Mouse (Mus musculus) thymus, postnatal 14 days (tissue): ENCODE results near the gene Smyd5.
A peak's percentile ranks its signal among the peaks of the same experiment; 100 is the strongest.

Source experiments
- DNase-seq: peaks from one replicate; pipeline ENCODE4 v3.0.0; 2021

Smyd5 gene

GRCm38 (mm10) chr6:85431842-85432431 lies at the start of gene Smyd5:
Gene Smyd5 (plus strand): TSS chr6:85431989.
- DNase-seq: peak; percentile 90

DNA sequence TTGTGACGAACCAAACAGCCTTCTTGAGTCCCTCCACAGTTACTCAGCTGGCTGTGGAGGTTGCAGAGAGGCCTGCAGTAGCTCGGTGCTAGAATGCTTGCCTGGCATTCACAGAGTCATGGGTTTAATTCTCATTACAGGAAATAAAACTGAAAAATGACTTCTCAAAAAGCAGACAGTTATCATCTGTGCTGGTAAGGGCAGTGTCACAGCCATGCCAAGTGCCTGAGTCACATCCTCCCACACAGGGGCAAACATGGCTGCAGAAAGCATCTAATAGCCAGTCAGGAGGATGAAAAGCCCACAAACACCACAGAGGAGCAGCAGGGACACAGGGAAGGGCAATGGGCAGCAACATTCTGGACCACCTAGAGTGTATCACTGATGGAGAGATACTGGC lies 49.0 kb upstream of the Smyd5 start:
- DNase-seq: no peak

- no peak for DNase-seq
Observed at GRCm38 (mm10) chr6:85388608-85389007, 43.2 kb upstream of the Smyd5 start.

DNA sequence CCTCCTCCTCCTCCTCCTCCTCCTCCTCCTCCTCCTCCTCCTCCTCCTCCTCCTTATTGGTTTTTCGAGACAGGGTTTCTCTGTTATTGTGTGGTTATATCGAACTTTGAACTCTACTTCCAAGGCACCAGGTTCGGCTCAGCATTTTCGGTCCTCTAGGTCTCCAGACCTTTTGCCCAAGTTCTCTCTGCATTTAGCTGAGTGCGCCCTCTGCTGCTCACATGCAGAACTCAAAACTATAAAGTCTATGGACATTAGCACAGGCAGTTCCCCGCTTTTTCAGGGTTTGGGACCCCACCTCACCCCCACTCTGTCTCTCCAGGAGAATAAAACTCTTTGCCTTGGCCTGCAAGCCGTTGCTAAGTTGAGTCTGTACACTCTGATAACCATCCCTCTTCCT lies 40.0 kb upstream of the Smyd5 start:
- peak; percentile 65 for DNase-seq

GRCm38 (mm10) chr6:85395360-85395759 lies 36.4 kb upstream of the Smyd5 start:
- no peak for DNase-seq

DNA sequence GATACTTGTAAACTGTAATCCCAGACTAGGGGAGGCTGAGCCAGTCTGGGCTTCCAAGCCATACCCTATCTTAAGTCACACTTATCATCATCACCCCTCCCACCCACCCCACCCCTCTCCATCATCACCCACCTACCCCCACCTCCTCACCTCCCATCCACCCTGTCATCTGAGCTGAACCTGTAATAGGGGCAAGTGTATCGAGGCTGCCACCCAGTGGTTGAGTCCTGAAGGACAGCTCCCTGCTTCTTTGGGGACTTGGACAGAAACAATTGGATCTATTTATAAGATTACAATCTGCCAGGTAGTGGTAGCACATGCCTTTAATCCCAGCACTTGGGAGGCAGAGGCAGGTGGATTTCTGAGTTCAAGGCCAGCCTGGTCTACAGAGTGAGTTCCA lies 34.6 kb upstream of the Smyd5 start:
- peak; percentile 48 for DNase-seq

GRCm38 (mm10) chr6:85399715-85400114 lies 32.1 kb upstream of the Smyd5 start:
- no peak for DNase-seq

GRCm38 (mm10) chr6:85402613-85403012 lies 29.2 kb upstream of the Smyd5 start:
- DNase-seq: no peak

DNA sequence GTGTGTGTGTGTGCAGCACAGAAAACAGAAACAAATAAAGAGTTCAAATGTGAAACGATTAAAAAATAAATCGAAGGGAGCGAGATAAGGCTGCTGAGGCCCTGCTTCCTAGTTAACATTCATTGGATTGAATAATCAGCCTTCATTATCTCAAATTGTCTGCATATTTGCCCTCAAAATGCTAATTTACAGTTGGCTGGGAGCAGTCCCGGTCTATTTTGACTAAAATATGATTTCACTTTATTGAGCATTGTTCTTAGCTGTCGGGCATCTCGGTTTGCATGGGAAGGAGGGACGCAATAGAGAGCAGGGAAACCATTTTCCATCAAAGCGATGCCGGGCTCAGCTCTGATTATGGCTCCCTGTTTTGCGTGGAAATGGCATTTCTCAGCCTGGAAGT lies 28.8 kb upstream of the Smyd5 start:
- no peak for DNase-seq

DNA sequence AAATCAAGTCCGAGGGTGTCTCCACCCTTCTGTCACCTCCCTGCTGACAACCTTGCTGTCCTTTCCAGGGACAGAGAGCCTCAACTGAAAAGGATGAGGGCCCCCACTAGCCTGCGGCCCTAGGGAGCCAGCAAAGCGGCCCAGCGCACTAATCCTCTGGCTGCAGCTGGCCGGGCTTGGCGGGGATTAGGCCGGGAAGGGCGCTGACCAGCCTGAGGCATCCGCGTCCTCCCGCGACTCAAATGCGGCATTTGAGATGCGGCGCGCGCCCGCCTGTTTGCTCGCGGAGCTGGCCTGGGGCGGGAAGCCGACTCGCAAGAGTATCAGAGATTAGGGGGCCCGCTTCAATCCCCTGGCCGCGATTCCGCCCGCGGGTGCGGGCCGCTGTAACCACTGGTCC lies 22.8 kb upstream of the Smyd5 start:
- DNase-seq: no peak

DNA sequence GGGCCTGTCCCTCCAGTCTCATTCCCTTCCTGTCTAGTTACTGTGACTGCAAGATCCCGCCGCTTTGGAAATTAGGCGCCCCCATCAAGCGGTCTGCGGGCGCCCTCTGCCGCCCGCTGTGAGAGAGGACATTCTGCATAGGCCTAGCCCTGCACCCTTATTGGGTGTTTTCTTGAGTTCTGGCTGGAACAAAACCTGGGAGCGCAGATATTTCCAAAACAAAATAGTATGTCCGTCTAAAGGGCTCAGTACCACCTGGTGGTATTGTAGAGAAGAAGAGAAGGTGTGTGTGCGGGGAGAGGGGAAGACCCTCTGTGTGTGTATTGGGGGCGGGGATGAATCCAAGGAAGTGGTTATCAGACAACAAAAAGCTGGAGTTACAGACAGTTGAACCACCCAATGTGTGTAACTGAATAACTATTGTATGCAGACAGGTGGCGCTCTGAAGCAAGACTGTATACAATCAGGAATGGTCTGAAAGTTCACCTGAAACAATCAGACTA lies 21.0 kb upstream of the Smyd5 start:
- peak; percentile 27 for DNase-seq

- no peak for DNase-seq
Observed at GRCm38 (mm10) chr6:85415829-85416228, 16.0 kb upstream of the Smyd5 start.

- no peak for DNase-seq
Observed at GRCm38 (mm10) chr6:85419150-85419549, 12.6 kb upstream of the Smyd5 start.

DNA sequence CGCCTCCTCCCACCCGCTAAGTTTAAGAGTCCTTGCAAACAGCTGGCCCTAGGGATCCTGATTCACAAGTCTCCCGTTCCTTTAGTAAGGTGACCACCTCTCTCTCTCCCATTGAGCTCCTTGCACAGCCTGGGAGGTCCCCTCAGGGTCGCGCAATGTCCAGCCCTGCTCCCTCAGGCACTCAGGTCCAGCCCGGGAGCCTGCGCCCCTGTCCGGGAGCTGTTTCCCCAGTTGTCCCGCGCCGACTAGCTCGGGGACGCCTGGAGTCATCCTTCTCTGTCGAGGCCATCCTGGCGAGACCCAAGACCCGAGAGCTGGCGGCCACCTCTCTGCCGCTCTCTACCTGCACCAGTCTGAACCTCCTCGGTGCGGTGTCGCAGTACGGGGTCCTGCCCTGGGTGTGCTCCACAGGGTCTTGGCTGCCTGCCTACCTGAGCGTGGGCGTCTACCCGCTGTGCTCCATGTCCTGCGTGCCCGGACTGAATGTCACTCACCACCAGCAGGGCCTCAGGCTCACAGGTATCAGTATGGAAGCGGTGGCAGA lies 7.9 kb upstream of the Smyd5 start, which contains the start of gene Noto:
TSS of gene Noto (plus strand) at position 51 of the 544 bp plus-strand sequence.
- DNase-seq: no peak

GRCm38 (mm10) chr6:85431274-85431841 lies 431 bp upstream of the Smyd5 start:
- DNase-seq: no peak

DNA sequence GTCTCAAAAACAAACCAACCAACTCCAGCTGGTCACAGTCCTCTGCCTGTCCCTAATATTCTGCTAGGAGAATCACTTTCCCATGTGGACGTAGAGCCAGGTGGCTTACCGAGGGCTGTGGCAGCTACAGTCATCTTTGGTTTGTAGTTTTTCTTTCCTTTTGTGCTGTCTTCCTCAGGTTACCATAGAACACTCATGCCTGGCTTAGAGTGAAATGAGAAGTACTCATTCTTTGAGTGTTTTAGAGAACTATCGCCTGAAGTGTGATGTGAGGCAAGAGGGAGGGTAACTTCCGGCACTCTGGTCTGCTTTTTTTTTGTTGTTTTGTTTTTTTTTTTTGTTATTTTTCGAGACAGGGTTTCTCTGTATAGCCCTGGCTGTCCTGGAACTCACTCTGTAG lies 2.1 kb downstream of the Smyd5 start:
- DNase-seq: no peak

- no peak for DNase-seq
Observed at GRCm38 (mm10) chr6:85436204-85436603, 4.4 kb downstream of the Smyd5 start.

DNA sequence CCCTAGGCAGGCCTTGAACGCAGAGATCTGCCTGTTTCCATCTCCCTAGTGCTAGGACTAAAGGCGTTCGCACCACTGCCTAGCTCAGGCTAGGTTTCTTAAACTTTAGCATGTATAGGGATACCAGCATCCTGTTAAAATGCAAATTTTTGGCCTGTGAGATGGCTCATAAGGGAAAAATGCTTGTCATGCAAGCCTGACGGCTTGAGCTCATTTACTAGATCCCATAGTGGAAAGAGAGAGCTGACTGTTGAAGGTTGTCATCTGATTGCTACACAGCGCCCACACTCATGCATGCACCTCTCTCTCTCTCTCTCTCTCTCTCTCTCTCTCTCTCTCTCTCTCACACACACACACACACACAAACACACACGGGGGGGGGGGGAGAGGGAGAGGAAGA lies 4.8 kb downstream of the Smyd5 start:
- DNase-seq: no peak

- no peak for DNase-seq
Observed at GRCm38 (mm10) chr6:85441142-85441541, 9.4 kb downstream of the Smyd5 start.

DNA sequence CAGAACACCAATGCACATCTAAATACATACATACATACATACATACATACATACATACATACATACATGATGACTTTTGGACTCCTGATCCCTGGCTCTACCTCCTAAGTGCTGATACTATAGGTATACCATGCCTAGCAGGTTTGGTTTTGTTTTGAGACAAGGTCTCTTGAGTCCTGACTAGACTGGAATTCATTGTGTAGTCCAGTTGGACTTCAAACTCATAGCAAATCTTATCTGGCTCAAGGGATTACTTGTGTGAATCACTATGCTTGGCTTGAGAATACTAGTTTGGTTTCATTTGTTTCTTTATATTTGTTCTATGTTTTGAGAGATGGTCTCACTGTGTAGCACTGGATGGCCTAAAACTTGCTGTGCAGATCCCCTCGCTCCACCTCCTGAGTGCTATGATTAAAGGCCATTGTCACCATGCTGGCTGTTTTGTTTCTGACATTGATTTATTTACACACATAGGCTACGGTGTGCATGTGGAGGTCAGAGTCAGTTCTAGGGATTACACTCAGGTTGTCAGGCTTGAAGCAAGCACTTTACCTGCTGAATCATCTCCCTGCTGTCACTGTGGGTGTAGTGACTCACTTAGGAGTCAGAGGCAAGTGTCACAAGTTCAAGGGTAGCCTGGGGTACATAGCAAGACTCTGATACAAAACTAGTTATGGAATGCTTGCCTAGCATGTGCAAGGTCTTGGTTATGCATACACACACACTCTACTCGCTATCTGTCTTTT lies 11.9 kb downstream of the Smyd5 start:
- no peak for DNase-seq

GRCm38 (mm10) chr6:85444266-85444965 lies 12.6 kb downstream of the Smyd5 start:
- DNase-seq: no peak

GRCm38 (mm10) chr6:85445286-85445685 lies 13.5 kb downstream of the Smyd5 start:
- DNase-seq: no peak

DNA sequence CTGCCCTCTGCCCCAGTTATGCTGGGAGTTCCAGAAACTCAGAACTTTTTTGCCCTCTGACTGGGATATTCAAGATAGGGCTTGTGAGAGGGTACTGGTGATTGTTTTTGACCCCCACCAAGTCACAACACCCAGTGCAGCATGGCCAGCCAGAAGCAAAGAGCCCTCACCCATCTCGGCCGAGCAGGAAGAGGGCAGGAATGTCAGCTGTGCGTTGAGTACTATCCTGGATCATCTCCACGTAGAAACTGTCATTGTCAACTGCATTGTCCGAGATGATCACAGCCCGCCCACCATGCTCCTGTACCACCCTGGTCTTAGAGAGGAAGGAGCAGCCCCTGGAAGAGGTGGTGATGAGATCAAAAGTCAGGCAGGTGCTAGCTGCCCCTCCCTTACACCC lies 15.6 kb downstream of the Smyd5 start:
- DNase-seq: no peak
